Mouse (Mus musculus): ENCODE measurements around the gene Olfr1234.

Olfr1234 gene

DNA sequence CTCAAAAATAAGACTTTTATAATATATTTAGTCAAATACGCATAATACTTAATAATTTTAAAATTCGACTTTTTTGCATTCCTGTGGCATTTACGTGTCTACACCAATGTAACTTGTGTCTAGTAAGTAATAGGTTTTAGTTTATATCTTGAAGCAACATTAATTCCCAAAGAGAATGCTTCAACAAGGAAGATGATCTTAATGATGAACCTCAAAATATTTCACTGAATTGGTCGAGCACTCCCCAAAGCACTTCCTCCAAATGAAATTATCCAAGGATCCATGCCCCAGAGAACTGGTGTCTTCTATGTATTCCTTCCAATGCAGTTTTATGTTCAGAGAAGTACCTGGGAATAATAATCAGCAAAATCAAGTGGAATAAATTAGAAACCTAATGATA, at the start of gene Olfr1234:
TSS of gene Olfr1234 (minus strand) at position 101 of the 400 bp plus-strand sequence.
- DNase-seq: no peak

GRCm38 (mm10) chr2:89409576-89409975, 44.9 kb upstream of the Olfr1234 start, which contains the start of gene Olfr1238:
Olfr1238 (minus strand) TSS chr2:89409676.
- DNase-seq: no peak

- DNase-seq: no peak
These were observed 36.2 kb upstream of the Olfr1234 start for GRCm38 (mm10) chr2:89400882-89401281.

- no peak for DNase-seq
These were observed 22.4 kb downstream of the Olfr1234 start, which contains the start of gene Olfr1233 for GRCm38 (mm10) chr2:89342298-89342697. Olfr1233 (minus strand) TSS chr2:89342398.

DNA sequence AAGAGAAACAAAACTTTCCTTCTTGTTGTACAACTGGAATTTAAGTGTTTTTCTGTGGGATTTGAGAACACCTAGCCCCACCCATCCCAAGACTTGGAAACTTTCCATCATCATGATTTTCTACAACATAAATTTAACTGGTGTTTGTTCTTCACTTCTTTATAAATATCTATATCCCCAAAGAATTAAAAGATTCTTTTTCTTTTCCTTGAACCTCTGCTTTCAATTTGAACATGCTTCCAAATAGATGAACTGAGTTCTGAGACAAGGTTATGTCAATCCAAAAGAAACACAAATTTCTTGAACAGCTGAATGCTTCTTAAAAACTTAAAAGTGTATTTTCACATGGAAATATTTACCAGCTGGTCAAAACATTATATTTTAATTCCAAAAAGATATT, 35.1 kb downstream of the Olfr1234 start, which contains the start of gene Olfr1232:
TSS of gene Olfr1232 (minus strand) at position 101 of the 400 bp plus-strand sequence.
- no peak for DNase-seq

All from layer of hippocampus, adult 9-11 months (tissue).